Mouse (Mus musculus): ENCODE data around the gene Taar7a.

DNA sequence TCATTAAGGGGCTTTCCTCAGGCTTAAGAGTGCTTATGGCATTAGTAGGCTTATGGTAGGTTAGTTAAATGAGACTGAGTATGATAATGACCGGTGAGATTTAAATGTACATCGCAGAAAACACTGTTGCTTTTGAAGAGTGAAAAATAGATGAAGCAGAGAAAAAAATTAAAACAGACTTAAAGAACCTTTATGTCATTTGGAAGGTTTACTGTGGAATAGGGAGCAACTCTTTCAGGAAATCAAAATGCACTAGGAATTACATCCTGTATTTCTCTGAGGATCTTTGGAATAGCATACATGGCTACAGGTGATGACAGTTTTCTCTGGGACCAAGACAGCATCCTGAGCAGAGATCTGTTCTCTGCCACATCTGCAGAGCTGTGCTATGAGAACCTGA lies 44.0 kb upstream of the Taar7a start, which contains the start of gene Taar7e:
- TF ChIP-seq CTCF (IDR thresholded peaks at IDR 0.05; ENCODE audit: low read depth, low read length) (no peak), POLR2A (IDR thresholded peaks at IDR 0.05; ENCODE audit: borderline replicate concordance, low read depth, low read length) (no peak)

Measured in bone marrow macrophage, adult 2 months (primary cell).